Mouse (Mus musculus) skeletal muscle tissue, adult 2 months (tissue): Measurements from ENCODE around the gene Neurl1b.

ENCODE experiments used
- DNase-seq: peaks from one replicate; pipeline ENCODE4 v3.0.0-alpha.2; 2012; ENCODE audit warnings: low read depth, low spot score

Gene Neurl1b

DNA sequence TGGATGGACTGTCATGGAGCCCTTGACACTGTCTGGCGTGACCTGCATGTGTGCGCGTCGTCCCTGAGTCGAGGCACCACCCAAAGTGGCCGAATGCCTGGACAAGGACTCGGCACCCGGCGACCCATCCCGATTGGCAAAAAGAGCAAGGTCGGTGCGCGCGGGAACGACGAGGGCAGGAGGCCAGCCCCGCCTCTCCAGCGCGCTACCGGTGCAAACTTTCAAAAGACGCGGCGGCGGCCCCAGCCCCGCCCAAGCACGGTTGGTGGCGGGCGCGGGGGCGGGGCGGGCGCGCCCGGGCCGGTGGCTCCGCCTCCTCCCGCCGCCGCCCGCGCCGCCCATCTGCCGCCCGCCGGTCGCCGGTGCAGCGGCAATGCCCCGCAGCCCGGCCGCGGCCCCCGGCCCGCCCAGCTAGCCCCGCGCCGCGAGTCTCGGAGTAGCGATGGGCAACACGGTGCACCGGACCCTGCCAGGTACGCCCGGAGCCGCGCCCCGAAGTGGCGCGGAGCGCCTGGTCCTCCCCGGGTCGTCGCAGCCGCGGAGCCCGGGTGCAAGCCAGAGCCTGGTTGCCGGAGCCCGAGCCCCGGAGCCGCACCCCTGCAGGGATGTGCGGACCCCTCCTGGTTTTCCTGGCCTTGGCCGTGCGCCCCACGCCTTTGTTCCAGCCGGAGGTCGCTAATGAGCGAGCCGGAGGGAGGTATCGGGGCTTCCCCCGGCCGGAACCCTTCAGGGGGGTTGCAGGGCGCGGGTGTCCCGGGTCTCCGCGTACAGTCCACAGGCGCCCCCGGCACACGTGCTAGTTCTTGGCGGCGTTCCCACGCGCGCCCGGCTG, at the start of gene Neurl1b:
TSS of gene Neurl1b (plus strand) at position 307 of the 832 bp plus-strand sequence.
- no peak for DNase-seq

DNA sequence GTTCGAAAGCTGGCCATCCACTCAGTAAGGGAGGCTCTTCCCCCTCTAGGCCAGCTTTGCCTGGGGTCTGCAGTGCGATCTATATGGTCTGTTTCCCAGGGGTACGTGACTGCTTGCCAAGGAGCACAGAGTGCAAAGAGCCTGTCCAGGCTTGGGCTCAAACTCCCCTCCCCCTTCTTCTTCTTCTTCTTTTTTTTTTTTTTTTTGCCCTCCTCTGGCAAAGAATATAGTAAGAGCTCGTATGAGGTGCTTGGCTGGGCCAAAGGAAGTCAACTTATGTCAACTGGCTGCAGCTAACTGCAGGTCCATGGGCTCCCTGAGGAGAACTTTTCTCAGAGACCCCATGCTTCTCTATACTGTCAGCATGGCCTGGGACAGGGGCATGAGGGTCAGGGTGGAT, 47.8 kb upstream of the Neurl1b start:
- DNase-seq, result no peak

DNA sequence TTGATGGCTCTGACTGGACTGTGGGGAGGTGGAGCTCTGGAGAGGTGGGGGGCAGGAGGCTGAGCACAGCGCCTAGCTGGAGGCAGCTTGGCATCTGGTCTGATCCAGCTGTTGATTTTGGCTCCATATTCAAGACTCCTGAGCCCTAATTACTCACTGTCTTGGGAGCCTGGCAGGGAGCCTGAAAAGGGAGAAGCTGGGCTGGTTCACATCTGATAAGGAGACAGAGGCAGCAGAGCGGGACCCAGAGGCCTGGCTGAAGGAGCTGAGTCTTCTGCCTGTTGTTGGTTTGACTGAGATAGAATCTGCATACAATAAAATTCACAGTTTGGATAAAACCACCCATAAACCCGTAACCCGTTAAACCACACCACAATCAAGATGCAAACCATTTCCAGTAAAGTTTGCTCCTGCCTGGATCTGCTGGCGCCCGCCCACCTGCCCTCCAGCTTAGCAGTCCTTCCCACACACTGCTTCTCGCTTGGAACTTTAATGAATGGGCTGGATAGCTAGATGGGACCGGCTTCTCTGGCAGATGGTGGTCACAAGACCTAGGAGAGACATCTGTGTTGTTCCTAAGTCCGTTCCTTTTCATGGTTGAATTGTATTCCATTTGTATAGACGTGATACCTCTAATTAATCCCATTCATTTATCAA, 46.2 kb upstream of the Neurl1b start:
- peak; percentile 48 for DNase-seq

DNA sequence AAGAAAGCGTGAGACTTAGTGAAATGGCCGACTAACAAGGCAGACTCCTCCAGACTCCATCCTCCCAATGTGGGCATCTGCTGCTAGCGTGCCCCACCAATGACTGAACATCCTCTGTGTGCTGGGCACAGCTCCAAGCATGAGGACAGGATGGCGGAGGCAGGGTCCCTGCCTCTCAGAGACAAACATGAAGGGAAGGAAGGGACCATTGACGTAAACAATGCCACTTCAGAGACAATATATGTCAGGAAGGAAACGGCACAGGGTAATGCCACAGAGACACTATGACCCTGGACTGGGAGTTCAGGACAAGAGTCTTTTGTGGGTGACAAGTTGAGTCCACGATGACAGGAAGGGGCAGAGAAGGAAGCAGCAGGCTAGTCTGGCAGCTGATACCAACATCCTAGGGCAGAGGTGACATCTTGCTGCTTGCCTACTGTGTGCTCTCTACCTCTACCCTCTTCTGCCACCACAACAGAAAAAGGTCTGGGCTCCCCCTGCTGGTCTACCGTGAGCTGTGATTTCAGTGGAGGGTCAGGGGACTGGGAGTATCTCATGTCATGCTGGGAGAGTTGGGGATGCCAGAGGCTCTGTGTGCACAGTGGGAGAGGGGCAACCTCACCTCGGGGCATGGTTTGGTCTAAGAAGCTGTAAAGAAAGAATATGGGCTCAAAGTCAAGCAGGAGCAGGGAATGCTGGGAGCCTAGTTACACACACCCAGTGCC, 43.9 kb upstream of the Neurl1b start:
- DNase-seq, result no peak

DNA sequence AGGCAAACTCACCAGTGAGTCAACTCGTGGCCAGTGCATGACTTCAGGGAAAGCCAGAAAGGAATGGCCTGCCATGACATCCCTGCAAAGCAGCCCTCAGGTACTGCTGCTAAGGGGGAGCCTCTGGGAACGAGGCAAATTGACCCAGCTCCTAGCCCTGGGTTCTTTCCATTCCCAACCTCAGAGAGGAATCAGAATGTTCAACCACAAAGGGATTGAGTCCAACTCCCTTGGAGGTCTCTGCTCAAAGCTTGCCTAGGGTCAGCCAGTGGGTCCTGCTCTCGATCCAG, 43.4 kb upstream of the Neurl1b start:
- DNase-seq, result no peak

DNA sequence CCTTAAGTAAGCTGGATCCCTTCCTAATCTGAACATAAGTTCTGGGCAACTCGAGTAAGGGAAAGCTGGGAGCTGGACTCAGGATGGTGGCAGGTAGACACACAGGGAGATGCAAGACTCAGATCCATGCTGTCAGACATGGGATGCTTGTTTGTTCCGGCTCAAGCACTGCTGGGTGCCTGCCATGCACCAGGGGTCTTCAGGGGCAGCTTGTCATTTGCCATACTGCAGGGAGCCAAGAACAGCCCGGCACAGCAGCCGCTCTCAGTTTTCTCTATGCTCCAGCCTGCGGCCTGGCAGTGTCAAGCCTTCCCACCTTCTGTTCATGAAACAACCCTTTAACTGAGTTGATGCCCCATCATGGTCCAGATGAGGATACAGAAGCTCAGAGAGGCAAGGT, 41.4 kb upstream of the Neurl1b start:
- DNase-seq, result no peak

DNA sequence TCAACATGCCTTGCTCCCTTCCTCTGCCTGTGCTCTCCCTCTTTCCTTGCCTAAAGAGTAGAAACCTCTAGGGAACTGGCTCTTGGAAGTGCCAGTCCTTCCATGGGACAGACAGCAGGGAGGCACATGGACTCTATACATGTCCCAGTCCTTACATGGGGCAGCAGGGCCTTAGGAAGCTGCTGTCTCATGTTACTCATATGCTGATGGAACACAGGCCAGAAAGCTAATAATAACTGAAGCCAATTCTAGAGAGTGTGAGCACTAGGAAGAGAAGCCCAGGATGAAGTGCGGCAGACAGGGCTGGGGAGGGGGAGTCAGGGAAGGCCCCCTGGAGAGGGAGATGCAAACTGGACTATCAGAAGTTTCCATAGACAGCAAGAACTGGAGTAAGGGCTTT, 38.2 kb upstream of the Neurl1b start:
- peak; percentile 30 for DNase-seq

DNA sequence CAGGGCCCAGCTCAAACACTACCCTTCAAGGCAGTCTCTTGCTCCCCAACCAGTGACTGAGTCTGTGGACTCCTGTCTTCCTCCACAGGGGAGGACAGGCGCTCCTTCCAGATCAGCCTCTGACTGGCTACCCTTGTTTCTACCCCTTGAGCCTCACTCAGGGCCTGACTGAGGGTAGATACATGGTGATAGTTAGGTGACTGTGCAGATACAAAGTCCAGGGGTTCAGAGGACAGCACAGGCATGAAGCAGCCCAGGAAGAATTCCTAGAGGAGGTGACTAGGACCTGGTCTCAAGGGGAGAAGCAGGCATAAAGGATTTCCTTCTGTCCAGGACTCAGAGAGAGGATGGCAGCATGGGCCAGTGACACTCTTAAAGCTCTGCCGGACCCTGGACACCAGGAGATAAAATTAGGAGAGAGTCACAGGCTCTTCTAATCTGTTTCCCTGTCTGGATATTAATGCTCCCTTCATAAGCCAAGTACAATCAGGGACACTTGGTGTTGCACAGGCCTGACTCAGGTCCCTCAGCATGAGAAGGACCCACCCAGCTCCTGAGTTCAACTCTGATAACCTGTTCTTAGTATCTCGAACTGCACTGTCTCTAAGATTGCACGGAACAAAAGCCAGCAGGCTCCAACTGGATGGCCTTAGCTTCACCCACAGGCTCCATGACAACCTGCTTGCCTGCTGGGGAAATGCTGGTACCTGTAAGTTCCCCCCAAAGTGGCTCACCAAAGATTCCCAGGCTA, 37.5 kb upstream of the Neurl1b start:
- DNase-seq, result no peak

DNA sequence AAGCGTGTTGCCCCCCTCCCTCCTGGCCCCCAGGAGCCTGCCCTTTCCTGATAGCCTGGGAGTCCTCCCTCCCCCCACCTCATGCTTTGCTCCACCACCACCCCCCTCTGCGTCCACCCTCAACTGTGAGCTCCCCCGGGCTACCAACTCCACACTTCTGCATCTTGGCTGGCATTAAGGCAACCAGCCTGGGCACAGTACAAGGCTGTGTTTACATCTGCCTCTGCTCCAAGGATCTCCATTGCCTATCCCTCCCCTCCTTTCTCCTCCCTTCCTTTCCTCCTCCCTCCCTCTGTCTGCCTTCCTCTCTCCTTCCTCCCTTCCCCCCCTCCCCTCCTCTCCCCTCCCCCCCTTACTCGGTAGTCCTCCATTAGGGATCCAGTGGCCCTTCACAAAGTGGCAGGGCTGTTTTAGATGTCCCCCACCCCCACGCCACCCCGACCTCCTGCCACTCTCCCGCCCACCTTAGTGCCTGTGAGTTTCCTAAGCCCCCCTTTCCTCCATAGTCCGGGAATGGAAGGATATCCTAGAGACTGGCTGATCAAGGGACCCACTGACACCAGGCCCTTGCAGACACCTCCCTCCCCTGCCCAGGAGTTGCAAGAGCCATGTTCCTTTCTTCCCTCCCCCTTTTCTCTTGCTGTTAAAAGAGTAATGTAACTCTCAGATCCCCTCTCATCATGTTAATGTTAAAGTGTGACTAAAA, 34.2 kb upstream of the Neurl1b start:
- no peak for DNase-seq

DNA sequence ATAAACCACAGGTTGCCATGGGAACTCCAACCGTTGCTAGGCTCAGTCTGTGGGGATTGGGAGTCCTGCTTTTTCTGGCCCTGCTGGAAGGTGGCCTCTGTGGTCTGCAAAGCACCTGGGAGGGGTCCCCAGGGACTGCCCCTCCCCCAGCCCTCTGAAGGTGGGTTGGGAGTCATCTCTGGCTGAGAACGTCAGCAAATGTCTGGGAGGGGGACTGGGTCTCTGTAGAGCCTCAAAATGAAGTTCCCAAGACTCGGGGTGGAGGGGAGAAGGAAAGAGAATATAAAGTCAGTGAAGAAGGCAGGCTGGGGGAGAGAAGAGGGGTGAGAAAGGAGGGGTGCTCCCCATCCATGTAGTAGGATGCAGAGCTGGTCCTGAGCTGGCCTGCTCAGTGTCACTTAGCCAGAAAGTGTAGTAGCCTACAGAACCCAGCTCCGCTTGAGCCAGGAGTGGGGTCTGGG, 33.6 kb upstream of the Neurl1b start:
- no peak for DNase-seq

DNA sequence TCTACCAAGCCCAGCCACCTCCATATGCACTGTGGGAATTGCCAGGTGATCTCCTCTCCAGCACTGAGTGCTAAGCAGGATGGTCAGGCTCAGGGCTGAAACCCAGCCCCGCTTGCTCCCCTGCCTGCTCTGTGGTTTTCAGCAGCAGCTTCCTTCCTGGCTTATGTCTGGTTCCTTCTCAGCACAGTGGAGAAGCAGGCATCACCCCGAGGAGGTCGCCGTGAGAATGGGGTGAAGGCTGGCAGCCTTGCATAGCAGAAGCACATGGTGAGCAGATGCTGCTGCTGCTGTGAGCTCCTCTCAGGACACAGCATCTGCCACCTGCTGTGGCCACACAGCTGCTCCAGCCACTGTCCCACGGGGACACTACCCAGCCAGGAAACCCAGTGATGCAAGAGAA, 33.0 kb upstream of the Neurl1b start:
- no peak for DNase-seq

DNA sequence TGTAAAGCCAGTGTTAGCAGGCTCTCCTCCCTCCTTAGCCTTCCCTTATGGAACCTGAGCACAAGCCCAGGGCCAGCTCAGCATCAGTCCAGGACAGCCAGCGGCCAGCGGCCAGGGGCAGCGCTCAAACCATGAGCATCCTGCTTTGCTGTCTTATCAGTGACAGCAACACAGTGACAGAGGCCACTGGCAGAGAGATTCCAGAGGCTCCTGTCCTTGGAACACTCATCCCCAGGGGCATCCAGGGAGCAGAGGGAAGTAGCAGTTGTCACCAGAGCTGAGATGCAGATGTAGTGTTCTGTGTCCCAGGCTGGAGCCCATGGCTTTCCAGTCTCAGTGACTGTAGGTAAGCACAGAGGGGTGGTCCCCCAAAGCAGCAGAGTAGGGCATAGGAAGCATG, 32.5 kb upstream of the Neurl1b start:
- no peak for DNase-seq

DNA sequence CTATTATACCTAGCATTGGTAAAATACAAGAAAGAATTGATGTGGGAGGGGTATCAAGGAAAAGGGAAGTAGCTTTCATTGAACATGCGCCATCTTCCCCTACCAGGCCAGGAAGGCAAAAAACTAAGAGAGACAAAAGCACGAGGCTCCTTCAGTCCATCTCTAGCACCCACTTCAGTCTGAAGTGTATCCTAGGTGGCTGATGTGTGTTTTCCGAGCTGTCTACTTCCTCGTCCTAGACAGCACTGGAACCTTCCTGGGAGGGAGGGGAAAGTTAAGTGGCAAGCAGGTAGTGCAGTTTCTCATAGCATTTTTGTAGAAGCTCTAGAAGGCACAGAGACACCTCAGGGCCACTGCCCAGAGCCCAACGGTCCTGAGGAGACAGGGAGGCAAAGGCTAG, 31.9 kb upstream of the Neurl1b start:
- no peak for DNase-seq

DNA sequence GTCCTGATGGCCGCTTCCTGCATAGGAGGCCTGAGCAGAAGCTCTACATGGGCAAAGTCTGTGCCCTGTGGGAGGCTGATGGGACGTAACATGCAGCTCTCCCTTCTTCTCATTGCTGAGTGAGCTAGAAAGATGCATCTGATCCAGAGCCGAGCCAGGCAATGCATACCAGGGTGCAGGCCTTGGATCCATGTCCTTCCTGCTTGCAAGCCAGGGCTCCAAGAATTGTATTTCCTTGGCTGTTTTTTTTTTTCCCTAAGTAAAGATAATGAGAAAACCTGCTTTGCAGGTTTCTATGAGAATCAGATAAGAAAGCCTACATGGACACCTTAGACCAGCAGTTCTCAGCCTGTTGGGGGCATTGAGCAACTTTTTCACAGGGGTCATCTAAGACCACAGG, 30.5 kb upstream of the Neurl1b start:
- DNase-seq, result no peak

DNA sequence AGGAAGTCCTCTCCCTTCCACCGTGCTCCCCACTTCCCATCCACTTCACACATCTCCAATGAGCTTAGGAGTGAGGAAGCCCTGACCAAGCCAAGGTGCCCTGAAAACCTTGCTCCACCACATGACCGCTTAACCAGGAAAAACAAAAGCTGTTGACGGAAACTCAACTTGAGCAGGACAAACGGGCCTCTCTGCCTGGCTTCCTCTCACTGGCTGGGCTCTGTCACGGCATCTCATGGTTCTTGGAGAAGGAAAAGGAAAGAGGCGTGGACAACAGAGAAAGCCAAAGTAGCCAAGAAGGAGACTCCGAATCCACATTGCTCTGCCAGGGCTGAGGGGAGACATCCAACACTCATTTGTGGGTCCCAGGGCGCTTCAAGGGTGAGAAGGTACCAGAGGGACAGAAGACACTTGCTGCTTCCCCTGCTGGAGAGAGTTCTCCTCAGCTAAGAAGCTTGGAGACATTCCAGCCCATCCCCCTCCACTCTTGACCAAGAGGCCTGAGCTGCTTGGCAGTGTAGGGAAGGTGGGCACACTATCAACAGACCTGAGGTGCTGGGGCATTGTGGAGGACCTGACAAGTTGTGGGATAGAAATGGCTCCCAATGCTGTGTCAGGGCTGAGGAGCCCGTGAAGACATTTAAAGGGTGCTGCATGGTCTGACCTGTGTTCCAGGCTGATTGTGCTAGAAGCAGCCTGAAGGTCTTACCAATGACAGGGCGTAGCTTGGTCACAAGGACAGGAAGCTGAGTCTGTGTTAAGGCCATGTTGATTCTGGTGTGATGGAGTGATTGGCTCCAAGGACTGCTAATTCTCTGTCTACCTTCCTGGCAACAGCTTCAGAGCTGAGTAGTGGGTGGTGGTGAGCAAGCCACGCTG, 29.1 kb upstream of the Neurl1b start:
- DNase-seq, result peak; percentile 43

DNA sequence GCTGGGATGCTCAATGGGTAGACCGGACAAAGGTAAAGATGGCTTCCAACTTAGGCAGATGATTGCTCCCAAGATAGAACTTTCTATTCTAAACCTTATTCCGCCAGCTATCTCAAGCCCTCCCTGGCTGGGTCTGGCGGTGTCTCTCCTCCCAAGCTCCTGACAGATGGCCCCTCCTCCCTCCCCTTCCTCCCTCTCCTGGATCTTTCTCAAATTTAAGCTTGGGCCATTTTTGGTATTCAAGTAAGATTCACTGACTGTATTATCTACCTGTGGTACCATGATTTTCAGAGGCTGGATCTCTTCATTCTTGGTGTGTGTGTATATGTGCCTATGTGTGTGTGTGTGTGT, 28.5 kb upstream of the Neurl1b start:
- no peak for DNase-seq

DNA sequence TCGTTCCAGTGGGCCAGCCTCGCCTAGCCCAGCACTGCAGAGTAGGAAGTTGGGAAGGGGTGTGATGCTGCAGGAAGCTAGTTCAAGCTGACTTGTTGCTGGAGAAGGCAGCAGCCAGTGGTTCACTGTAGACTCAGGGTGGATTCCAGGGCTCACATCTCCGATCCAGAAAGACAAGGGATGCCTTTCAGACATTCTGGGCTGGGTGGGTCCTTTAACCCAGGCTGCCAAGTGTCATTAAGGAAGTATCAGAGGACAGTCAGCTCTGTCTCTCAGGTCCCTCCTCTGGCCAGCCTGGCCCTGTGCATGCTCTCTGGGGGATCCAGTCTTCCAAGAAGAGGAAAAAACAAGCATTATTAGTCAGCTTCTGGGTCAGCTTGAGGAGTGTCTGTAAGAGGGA, 26.5 kb upstream of the Neurl1b start:
- peak; percentile 69 for DNase-seq

DNA sequence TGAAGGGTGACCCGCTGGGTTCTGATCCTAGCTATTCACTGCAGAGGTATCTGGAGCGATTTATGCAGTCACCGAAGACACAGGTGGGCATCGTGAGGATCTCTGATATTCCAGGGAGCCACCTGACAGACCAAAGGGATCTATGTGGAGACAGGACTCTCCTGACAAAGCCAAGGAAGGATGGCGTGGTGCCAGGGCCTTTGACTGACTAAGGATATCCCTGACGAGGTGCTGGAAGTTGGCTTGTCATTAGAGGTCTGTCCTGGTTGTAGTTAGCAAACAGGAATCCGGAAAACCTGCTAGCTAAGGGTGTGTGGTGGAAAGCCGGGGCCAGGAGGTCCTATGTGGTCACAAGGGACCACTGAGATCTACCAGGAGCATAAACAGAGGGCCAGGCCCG, 25.4 kb upstream of the Neurl1b start:
- DNase-seq, result peak; percentile 34

DNA sequence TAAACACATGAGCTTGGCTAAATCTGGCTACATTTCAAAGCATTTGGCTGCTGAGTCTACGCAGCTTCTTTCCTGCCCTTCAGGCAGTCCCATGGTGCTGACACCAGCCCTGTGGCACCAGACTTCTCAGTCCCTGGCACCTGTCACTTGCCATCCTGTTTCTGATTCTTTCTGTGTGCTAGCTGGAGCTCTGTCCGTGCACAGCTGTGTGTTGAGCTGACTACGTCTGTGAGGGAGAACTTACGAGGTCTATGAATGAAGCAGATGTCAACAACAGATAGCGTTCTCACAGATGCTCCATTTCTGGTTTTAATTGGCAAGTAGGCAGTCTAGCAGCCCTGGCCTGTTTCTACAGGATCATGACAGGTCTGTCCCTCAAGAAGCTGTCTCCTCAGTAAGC, 24.0 kb upstream of the Neurl1b start:
- no peak for DNase-seq

DNA sequence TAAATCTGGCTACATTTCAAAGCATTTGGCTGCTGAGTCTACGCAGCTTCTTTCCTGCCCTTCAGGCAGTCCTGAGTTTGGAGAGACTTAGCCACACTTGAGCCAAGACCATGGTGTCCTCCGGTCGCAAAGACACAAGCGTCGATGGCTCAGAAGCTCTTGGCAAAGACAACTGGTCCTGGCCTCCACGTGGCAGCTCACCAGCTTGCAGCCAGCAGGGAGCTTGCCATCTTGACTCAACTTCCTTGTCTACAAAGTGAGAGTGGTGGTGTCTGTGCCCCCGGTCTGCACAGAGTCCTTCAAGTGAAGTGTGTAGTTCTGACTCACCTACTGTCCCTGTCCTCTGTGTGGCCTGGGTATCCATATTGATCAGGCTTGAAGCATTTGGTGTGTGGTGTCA, 22.3 kb upstream of the Neurl1b start:
- no peak for DNase-seq

DNA sequence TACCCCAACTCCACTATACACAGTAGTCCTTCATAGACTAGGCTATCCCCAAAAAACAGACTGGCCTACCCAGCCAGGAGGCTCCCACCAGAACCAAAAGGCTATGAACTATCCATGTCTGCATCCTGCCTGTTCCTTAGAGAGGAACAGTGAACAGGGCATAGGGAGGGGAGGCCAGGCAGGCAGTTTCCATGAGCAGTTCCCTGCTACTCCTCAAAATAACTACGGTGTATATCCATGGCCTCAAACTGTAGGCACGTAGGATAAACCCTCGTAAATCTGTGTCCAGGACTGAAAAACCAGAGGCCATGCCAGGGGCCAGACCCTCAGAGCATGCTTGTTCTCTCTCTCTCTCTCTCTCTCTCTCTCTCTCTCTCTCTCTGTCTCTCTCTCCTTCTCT, 17.9 kb upstream of the Neurl1b start:
- no peak for DNase-seq
